Mouse (Mus musculus) forebrain, embryonic 15.5 days (tissue): Measurements from ENCODE around the gene Megf6. TPM values are rescaled to one million over a fixed set of nuclear protein-coding genes. Genes with fewer than 3 reads are reported as not detected.

Experiments
- ATAC-seq: fragments of 200-750 bp; cut with Nextera tagmentation; replicated peaks from 2 replicates; pipeline ENCODE4 v1.8.0; 2017; ENCODE audit warnings: mild to moderate bottlenecking, moderate TSS enrichment, moderate library complexity
- H3K27ac ChIP-seq: fragments of 300-500 bp; sonication (generic); replicated peaks from 2 replicates; pipeline ENCODE4 v1.5.1; 2015; ENCODE audit warnings: mild to moderate bottlenecking, inconsistent platforms
- H3K27me3 ChIP-seq: fragments of 300-500 bp; sonication (generic); 2 replicates; pipeline ENCODE4 v1.6.1; 2015; ENCODE audit warnings: inconsistent platforms
- H3K36me3 ChIP-seq: fragments of 300-500 bp; sonication (generic); 2 replicates; pipeline ENCODE4 v1.6.1; 2015; ENCODE audit warnings: mild to moderate bottlenecking, inconsistent platforms
- H3K4me1 ChIP-seq: fragments of 300-500 bp; sonication (generic); 2 replicates; pipeline ENCODE4 v1.6.1; 2015; ENCODE audit warnings: inconsistent platforms
- H3K4me2 ChIP-seq: fragments of 300-500 bp; sonication (generic); replicated peaks from 2 replicates; pipeline ENCODE4 v1.6.1; 2015; ENCODE audit warnings: mild to moderate bottlenecking, inconsistent platforms
- H3K4me3 ChIP-seq: fragments of 300-500 bp; sonication (generic); 2 replicates; pipeline ENCODE4 v1.5.1; 2015; ENCODE audit warnings: mild to moderate bottlenecking, inconsistent platforms
- H3K9ac ChIP-seq: fragments of 300-500 bp; sonication (generic); replicated peaks from 2 replicates; pipeline ENCODE4 v1.6.1; 2015; ENCODE audit warnings: mild to moderate bottlenecking, inconsistent platforms
- H3K9me3 ChIP-seq: fragments of 300-500 bp; sonication (generic); 2 replicates; pipeline ENCODE4 v1.6.1; 2016; ENCODE audit warnings: inconsistent platforms
- WGBS: fragments of 180-500 bp; shearing (Covaris S2); methylation state at CpG from one replicate; pipeline ENCODE4 v1.1.7; 2015; ENCODE audit warnings: mixed read lengths; 5-methylcytosine and 5-hydroxymethylcytosine counted together
- polyA plus RNA-seq: library from polyadenylated mRNA; unstranded; fragments of >200 nt; fragmentation: Nextera tagmentation; extraction: Ambion mirVana; gene quantifications from 2 replicates; pipeline ENCODE4 v1.2.1, GENCODE M21; 2015

The Megf6 gene
- polyA plus RNA-seq, 1 experiment from 2014 or later = 6.4 TPM

GRCm38 (mm10) chr4:154224267-154224969 lies 53.9 kb downstream of the Megf6 start:
- WGBS = 29% methylated on average over 6 of the region's 6 CpGs
- Histone ChIP-seq H3K27me3 (no peaks in the 10 kb centered on the region), H3K4me2 (no peak overlapping the region), H3K9ac (no peak overlapping the region), H3K36me3 (no peaks in the 10 kb centered on the region), H3K9me3 (no peaks in the 10 kb centered on the region), H3K4me1 (peaks cover 16% of the 10 kb centered on the region), H3K27ac (no peak overlapping the region), H3K4me3 (no peak overlapping the region)
- ATAC-seq = no peak; the same call in 1 of the 2 replicates

GRCm38 (mm10) chr4:154224970-154225309 lies 54.4 kb downstream of the Megf6 start:
- ATAC-seq = no peak
- Histone ChIP-seq H3K27me3 (no peaks in the 10 kb centered on the region), H3K27ac (no peak overlapping the region), H3K9me3 (no peaks in the 10 kb centered on the region), H3K9ac (no peak overlapping the region), H3K4me3 (no peak overlapping the region), H3K4me1 (peaks cover 16% of the 10 kb centered on the region), H3K4me2 (no peak overlapping the region), H3K36me3 (no peaks in the 10 kb centered on the region)
- 60% methylated on average over 9 of the region's 9 CpGs for WGBS

- Histone ChIP-seq H3K4me1 (peaks cover 16% of the 10 kb centered on the region), H3K9me3 (no peaks in the 10 kb centered on the region), H3K36me3 (no peaks in the 10 kb centered on the region), H3K4me2 (no peak overlapping the region), H3K27me3 (no peaks in the 10 kb centered on the region), H3K27ac (no peak overlapping the region), H3K9ac (no peak overlapping the region), H3K4me3 (no peak overlapping the region)
- ATAC-seq = no peak
- WGBS = 85% methylated on average over 11 of the region's 11 CpGs
These were observed 56.1 kb downstream of the Megf6 start for GRCm38 (mm10) chr4:154226678-154227077.

GRCm38 (mm10) chr4:154228336-154228735 lies 57.8 kb downstream of the Megf6 start:
- no peak overlapping the region for H3K4me3 ChIP-seq
- ATAC-seq = no peak
- no peaks in the 10 kb centered on the region for H3K27me3 ChIP-seq
- 85% methylated on average over 11 of the region's 11 CpGs for WGBS
- no peaks in the 10 kb centered on the region for H3K9me3 ChIP-seq
- no peak overlapping the region for H3K9ac ChIP-seq
- no peaks in the 10 kb centered on the region for H3K36me3 ChIP-seq
- no peak overlapping the region for H3K4me2 ChIP-seq
- H3K4me1 ChIP-seq = peaks cover 16% of the 10 kb centered on the region
- H3K27ac ChIP-seq = no peak overlapping the region

GRCm38 (mm10) chr4:154229569-154229968 lies 59.0 kb downstream of the Megf6 start:
- Histone ChIP-seq H3K27ac (no peak overlapping the region), H3K4me2 (no peak overlapping the region), H3K36me3 (no peaks in the 10 kb centered on the region), H3K27me3 (no peaks in the 10 kb centered on the region), H3K9me3 (no peaks in the 10 kb centered on the region), H3K4me3 (no peak overlapping the region), H3K9ac (no peak overlapping the region), H3K4me1 (peaks cover 6% of the 10 kb centered on the region)
- ATAC-seq = no peak
- WGBS = 93% methylated on average over 9 of the region's 9 CpGs

- Histone ChIP-seq H3K4me2 (no peak overlapping the region), H3K36me3 (no peaks in the 10 kb centered on the region), H3K9ac (no peak overlapping the region), H3K27ac (no peak overlapping the region), H3K9me3 (no peaks in the 10 kb centered on the region), H3K4me3 (no peak overlapping the region), H3K4me1 (no peaks in the 10 kb centered on the region), H3K27me3 (no peaks in the 10 kb centered on the region)
- 86% methylated on average over 7 of the region's 7 CpGs for WGBS
- ATAC-seq = no peak
These were observed 60.9 kb downstream of the Megf6 start for GRCm38 (mm10) chr4:154231380-154231779.

- H3K4me3 ChIP-seq = no peak overlapping the region
- ATAC-seq = no peak
These were observed 61.8 kb downstream of the Megf6 start for GRCm38 (mm10) chr4:154232295-154232694.

GRCm38 (mm10) chr4:154236001-154236400 lies 65.5 kb downstream of the Megf6 start:
- Histone ChIP-seq H3K36me3 (no peaks in the 10 kb centered on the region), H3K27ac (no peak overlapping the region), H3K4me3 (no peak overlapping the region), H3K27me3 (no peaks in the 10 kb centered on the region), H3K4me2 (no peak overlapping the region), H3K9ac (no peak overlapping the region), H3K9me3 (no peaks in the 10 kb centered on the region), H3K4me1 (peaks cover 12% of the 10 kb centered on the region)
- no peak for ATAC-seq
- 67% methylated on average over 3 of the region's 3 CpGs for WGBS

More at GRCm38 (mm10) chr4:154232295-154232694, 61.8 kb downstream of the Megf6 start:
- H3K4me1 ChIP-seq = peaks cover 8% of the 10 kb centered on the region
- no peak overlapping the region for H3K27ac ChIP-seq
- no peaks in the 10 kb centered on the region for H3K27me3 ChIP-seq
- no peaks in the 10 kb centered on the region for H3K36me3 ChIP-seq
- H3K9me3 ChIP-seq = no peaks in the 10 kb centered on the region
- no peak overlapping the region for H3K4me2 ChIP-seq
- no peak overlapping the region for H3K9ac ChIP-seq
- WGBS = 87% methylated on average over 4 of the region's 4 CpGs

- no peaks in the 10 kb centered on the region for H3K9me3 ChIP-seq
- H3K27me3 ChIP-seq = no peaks in the 10 kb centered on the region
- WGBS = 8% methylated on average over 10 of the region's 10 CpGs
- H3K4me2 ChIP-seq = peak overlapping the region; percentile 41
- no peaks in the 10 kb centered on the region for H3K36me3 ChIP-seq
- no peak overlapping the region; the same call in 1 of the 2 replicates for H3K9ac ChIP-seq
- H3K4me3 ChIP-seq = no peak overlapping the region
- H3K4me1 ChIP-seq = peaks cover 12% of the 10 kb centered on the region
- H3K27ac ChIP-seq = no peak overlapping the region
- ATAC-seq = no peak; the same call in 1 of the 2 replicates
These were observed 66.4 kb downstream of the Megf6 start for GRCm38 (mm10) chr4:154236893-154237292.

GRCm38 (mm10) chr4:154237306-154237705 lies 66.8 kb downstream of the Megf6 start:
- WGBS = 3% methylated on average over 9 of the region's 9 CpGs
- Histone ChIP-seq H3K4me3 (no peak overlapping the region), H3K27me3 (no peaks in the 10 kb centered on the region), H3K27ac (no peak overlapping the region), H3K4me2 (peak overlapping the region; percentile 41), H3K4me1 (peaks cover 12% of the 10 kb centered on the region), H3K9ac (no peak overlapping the region; the same call in 1 of the 2 replicates), H3K36me3 (no peaks in the 10 kb centered on the region), H3K9me3 (no peaks in the 10 kb centered on the region)
- 0 out of 2 replicates have a peak, but pooled peaks have one; percentile 38 for ATAC-seq

GRCm38 (mm10) chr4:154239199-154239598 lies 68.7 kb downstream of the Megf6 start:
- H3K36me3 ChIP-seq = no peaks in the 10 kb centered on the region
- no peaks in the 10 kb centered on the region for H3K9me3 ChIP-seq
- 88% methylated on average over 8 of the region's 8 CpGs for WGBS
- no peak for ATAC-seq
- no peak overlapping the region for H3K27ac ChIP-seq
- no peaks in the 10 kb centered on the region for H3K27me3 ChIP-seq
- H3K4me1 ChIP-seq = peaks cover 12% of the 10 kb centered on the region
- no peak overlapping the region for H3K4me3 ChIP-seq
- no peak overlapping the region for H3K4me2 ChIP-seq
- H3K9ac ChIP-seq = no peak overlapping the region

- Histone ChIP-seq H3K27ac (no peak overlapping the region), H3K9me3 (no peaks in the 10 kb centered on the region), H3K4me3 (no peak overlapping the region), H3K4me1 (peaks cover 12% of the 10 kb centered on the region), H3K4me2 (no peak overlapping the region), H3K36me3 (no peaks in the 10 kb centered on the region), H3K9ac (no peak overlapping the region), H3K27me3 (no peaks in the 10 kb centered on the region)
- WGBS = 68% methylated on average over 11 of the region's 11 CpGs
- no peak for ATAC-seq
These were observed 70.1 kb downstream of the Megf6 start for GRCm38 (mm10) chr4:154240608-154241007.

GRCm38 (mm10) chr4:154245342-154245741 lies 74.8 kb downstream of the Megf6 start:
- H3K9ac ChIP-seq = no peak overlapping the region
- 70% methylated on average over 7 of the region's 7 CpGs for WGBS
- no peak for ATAC-seq

More at GRCm38 (mm10) chr4:154245342-154245741, 74.8 kb downstream of the Megf6 start:
- no peak overlapping the region for H3K27ac ChIP-seq
- no peaks in the 10 kb centered on the region for H3K27me3 ChIP-seq
- H3K36me3 ChIP-seq = no peaks in the 10 kb centered on the region
- H3K9me3 ChIP-seq = no peaks in the 10 kb centered on the region
- no peak overlapping the region for H3K4me2 ChIP-seq
- H3K4me1 ChIP-seq = peaks cover 7% of the 10 kb centered on the region; the same call in 1 of the 2 replicates
- H3K4me3 ChIP-seq = no peak overlapping the region
